Mouse (Mus musculus) layer of hippocampus, postnatal 10 days (tissue): ENCODE measurements around the gene Acbd3. TPM values are rescaled to one million over a fixed set of nuclear protein-coding genes. Genes with fewer than 3 reads are reported as not detected.

ENCODE experiments used
- DNase-seq, 2 experiments: peaks; one replicate each; pipeline ENCODE4 v3.0.0; 2021; ENCODE audit warnings: low spot score in 2 of 2
- total RNA-seq, 2 experiments: library from RNA; stranded (reverse); gene quantifications; 2 replicates each; pipeline ENCODE4 v1.2.3; 2021

The Acbd3 gene
- total RNA-seq, 2 experiments from 2014 or later = 32.8 TPM

- no peak for DNase-seq
These were observed 55.4 kb downstream of the Acbd3 start for GRCm38 (mm10) chr1:180781250-180781649.

GRCm38 (mm10) chr1:180782906-180783579, 57.2 kb downstream of the Acbd3 start:
- no peak for DNase-seq

- DNase-seq = no peak
These were observed 57.7 kb downstream of the Acbd3 start for GRCm38 (mm10) chr1:180783580-180783928.

GRCm38 (mm10) chr1:180791821-180792480, 66.1 kb downstream of the Acbd3 start:
- no peak for DNase-seq

GRCm38 (mm10) chr1:180792814-180793213, 67.0 kb downstream of the Acbd3 start:
- no peak for DNase-seq

- DNase-seq = no peak
These were observed 67.7 kb downstream of the Acbd3 start for GRCm38 (mm10) chr1:180793445-180794117.

GRCm38 (mm10) chr1:180794170-180794569, 68.3 kb downstream of the Acbd3 start:
- DNase-seq = peak; percentile 40 to 41

- DNase-seq = no peak
These were observed 72.8 kb downstream of the Acbd3 start for GRCm38 (mm10) chr1:180798660-180799059.

- DNase-seq = no peak
These were observed 73.4 kb downstream of the Acbd3 start for GRCm38 (mm10) chr1:180799253-180799652.

- DNase-seq = no peak
These were observed 74.2 kb downstream of the Acbd3 start for GRCm38 (mm10) chr1:180800022-180800421.

- DNase-seq = no peak
These were observed 75.0 kb downstream of the Acbd3 start for GRCm38 (mm10) chr1:180800814-180801213.

- no peak for DNase-seq
These were observed 75.7 kb downstream of the Acbd3 start for GRCm38 (mm10) chr1:180801466-180801994.

Other genes starting within 250 kb of the Acbd3 start
- gene Stum, start 242.5 kb upstream of the Acbd3 start, total RNA-seq = 100 to 1,000 TPM; 192 to 204 TPM
- 100 to 1,000 TPM; 128 to 133 TPM for gene Parp1, start 157.1 kb upstream of the Acbd3 start, total RNA-seq
- 1 to 10 TPM; 4.4 to 6.0 TPM for gene Lin9, start 84.9 kb upstream of the Acbd3 start, total RNA-seq
- not detected for gene Mixl1, start 29.0 kb upstream of the Acbd3 start, total RNA-seq
- 100 to 1,000 TPM; 476 to 478 TPM for gene H3f3a, start 87.9 kb downstream of the Acbd3 start, total RNA-seq
- 10 to 100 TPM; 20.9 to 22.4 TPM for gene Sde2, start 125.1 kb downstream of the Acbd3 start, total RNA-seq
- gene Lefty2, start 167.1 kb downstream of the Acbd3 start, total RNA-seq = 10 to 100 TPM in 1 of 2 experiments, 1 to 10 TPM in 1; 8.7 to 10.2 TPM
- 10 to 100 TPM; 29.6 to 31.4 TPM for gene Pycr2, start 178.2 kb downstream of the Acbd3 start, total RNA-seq
- gene Lefty1, start 209.0 kb downstream of the Acbd3 start, total RNA-seq = 1 to 10 TPM; 3.9 to 6.4 TPM
- gene Tmem63a, start 216.3 kb downstream of the Acbd3 start, total RNA-seq = 1 to 10 TPM; 3.7 to 3.8 TPM